Mouse (Mus musculus): Measurements from ENCODE around the gene Urad. TPM values are rescaled to one million over a fixed set of nuclear protein-coding genes. Genes with fewer than 3 reads are reported as not detected.

Urad gene
- total and polyA plus RNA-seq, 3 experiments: not detected

GRCm38 (mm10) chr5:147312830-147313685, 9.2 kb downstream of the Urad start:
- Histone ChIP-seq H3K4me3 (no peak overlapping the region), H3K36me3 (ENCODE audit: control insufficient read depth, insufficient read depth, low read length) (no peaks in the 10 kb centered on the region), H3K27me3 (ENCODE audit: control insufficient read depth, insufficient read depth, low read length) (peaks cover 20% of the 10 kb centered on the region), H3K27ac (no peak overlapping the region), H3K9ac (ENCODE audit: low read depth, low read length) (no peak overlapping the region), H3K79me2 (replicated peaks; ENCODE audit: control insufficient read depth, insufficient read depth, low read length) (no peaks in the 10 kb centered on the region), H3K4me1 (ENCODE audit: control insufficient read depth, insufficient read depth, low read length) (no peaks in the 10 kb centered on the region)
- WGBS: 3% methylated on average over 27 of the region's 27 CpGs
- TF ChIP-seq EP300 (IDR thresholded peaks at IDR 0.05; ENCODE audit: insufficient read depth, low read depth, low read length) (no peak), POLR2A (IDR thresholded peaks at IDR 0.05; ENCODE audit: insufficient read depth, low read depth, low read length) (no peak), CTCF (IDR thresholded peaks at IDR 0.05) (no peak)
- DNase-seq: no peak
- intact Hi-C loops (cut with DNase I): no loop called here

GRCm38 (mm10) chr5:147309786-147310185, 12.5 kb downstream of the Urad start:
- H3K9ac ChIP-seq (ENCODE audit: low read depth, low read length): no peak overlapping the region
- no peaks in the 10 kb centered on the region for H3K4me1 ChIP-seq (ENCODE audit: control insufficient read depth, insufficient read depth, low read length)
- no peak overlapping the region for H3K4me3 ChIP-seq
- no peak for DNase-seq
- no peak overlapping the region for H3K27ac ChIP-seq
- no peaks in the 10 kb centered on the region for H3K79me2 ChIP-seq (replicated peaks; ENCODE audit: control insufficient read depth, insufficient read depth, low read length)
- H3K27me3 ChIP-seq (ENCODE audit: control insufficient read depth, insufficient read depth, low read length): peaks cover 17% of the 10 kb centered on the region
- TF ChIP-seq EP300 (IDR thresholded peaks at IDR 0.05; ENCODE audit: insufficient read depth, low read depth, low read length) (no peak), POLR2A (IDR thresholded peaks at IDR 0.05; ENCODE audit: insufficient read depth, low read depth, low read length) (no peak), CTCF (IDR thresholded peaks at IDR 0.05) (no peak)
- WGBS: 0% methylated on average over 2 of the region's 2 CpGs
- intact Hi-C loops (cut with DNase I): no loop called here
- no peaks in the 10 kb centered on the region for H3K36me3 ChIP-seq (ENCODE audit: control insufficient read depth, insufficient read depth, low read length)

- no peak for DNase-seq
- no peak overlapping the region for H3K4me3 ChIP-seq
- H3K36me3 ChIP-seq (ENCODE audit: control insufficient read depth, insufficient read depth, low read length): no peaks in the 10 kb centered on the region
- intact Hi-C loops (cut with DNase I): no loop called here
- H3K27ac ChIP-seq: no peak overlapping the region
- no peaks in the 10 kb centered on the region for H3K79me2 ChIP-seq (replicated peaks; ENCODE audit: control insufficient read depth, insufficient read depth, low read length)
- peaks cover 21% of the 10 kb centered on the region for H3K27me3 ChIP-seq (ENCODE audit: control insufficient read depth, insufficient read depth, low read length)
- no peaks in the 10 kb centered on the region for H3K4me1 ChIP-seq (ENCODE audit: control insufficient read depth, insufficient read depth, low read length)
- TF ChIP-seq POLR2A (IDR thresholded peaks at IDR 0.05; ENCODE audit: insufficient read depth, low read depth, low read length) (no peak), CTCF (IDR thresholded peaks at IDR 0.05) (no peak), EP300 (IDR thresholded peaks at IDR 0.05; ENCODE audit: insufficient read depth, low read depth, low read length) (no peak)
- WGBS: 9% methylated on average over 9 of the region's 9 CpGs
- no peak overlapping the region for H3K9ac ChIP-seq (ENCODE audit: low read depth, low read length)
Measured at GRCm38 (mm10) chr5:147308451-147308850, 13.8 kb downstream of the Urad start.

GRCm38 (mm10) chr5:147307398-147307785, 14.8 kb downstream of the Urad start:
- Histone ChIP-seq H3K4me1 (ENCODE audit: control insufficient read depth, insufficient read depth, low read length) (no peaks in the 10 kb centered on the region), H3K79me2 (replicated peaks; ENCODE audit: control insufficient read depth, insufficient read depth, low read length) (no peaks in the 10 kb centered on the region), H3K36me3 (ENCODE audit: control insufficient read depth, insufficient read depth, low read length) (no peaks in the 10 kb centered on the region), H3K9ac (ENCODE audit: low read depth, low read length) (no peak overlapping the region), H3K4me3 (no peak overlapping the region), H3K27ac (no peak overlapping the region), H3K27me3 (ENCODE audit: control insufficient read depth, insufficient read depth, low read length) (peaks cover 21% of the 10 kb centered on the region)
- TF ChIP-seq EP300 (IDR thresholded peaks at IDR 0.05; ENCODE audit: insufficient read depth, low read depth, low read length) (no peak), POLR2A (IDR thresholded peaks at IDR 0.05; ENCODE audit: insufficient read depth, low read depth, low read length) (no peak), CTCF (IDR thresholded peaks at IDR 0.05) (no peak)
- 3% methylated on average over 12 of the region's 12 CpGs for WGBS
- DNase-seq: no peak
- intact Hi-C loops (cut with DNase I): no loop called here

GRCm38 (mm10) chr5:147306638-147307397, 15.4 kb downstream of the Urad start, which contains the start of gene Cdx2:
Cdx2 (minus strand) TSS chr5:147307270.
- Histone ChIP-seq H3K27ac (no peak within 1 kb of the TSS), H3K27me3 (ENCODE audit: control insufficient read depth, insufficient read depth, low read length) (peaks cover 20% of the 10 kb centered on the region), H3K79me2 (replicated peaks; ENCODE audit: control insufficient read depth, insufficient read depth, low read length) (no peaks in the 10 kb centered on the region), H3K4me3 (no peak within 1 kb of the TSS), H3K36me3 (ENCODE audit: control insufficient read depth, insufficient read depth, low read length) (no peaks in the 10 kb centered on the region), H3K9ac (ENCODE audit: low read depth, low read length) (no peak within 1 kb of the TSS), H3K4me1 (ENCODE audit: control insufficient read depth, insufficient read depth, low read length) (no peaks in the 10 kb centered on the region)
- TF ChIP-seq POLR2A (IDR thresholded peaks at IDR 0.05; ENCODE audit: insufficient read depth, low read depth, low read length): no peak
- TF ChIP-seq CTCF (IDR thresholded peaks at IDR 0.05): no peak
- TF ChIP-seq EP300 (IDR thresholded peaks at IDR 0.05; ENCODE audit: insufficient read depth, low read depth, low read length): no peak
- no peak for DNase-seq
- intact Hi-C loops (cut with DNase I): no loop called here
- under 1% methylated on average over 63 of the region's 63 CpGs for WGBS

Measured in heart, adult 2 months (tissue).